Mouse (Mus musculus): ENCODE results near the gene Hipk1. TPM values are rescaled to one million over a fixed set of nuclear protein-coding genes. Genes with fewer than 3 reads are reported as not detected.

The Hipk1 gene
- polyA plus RNA-seq, 1 experiment from 2014 or later = 13.5 TPM

DNA sequence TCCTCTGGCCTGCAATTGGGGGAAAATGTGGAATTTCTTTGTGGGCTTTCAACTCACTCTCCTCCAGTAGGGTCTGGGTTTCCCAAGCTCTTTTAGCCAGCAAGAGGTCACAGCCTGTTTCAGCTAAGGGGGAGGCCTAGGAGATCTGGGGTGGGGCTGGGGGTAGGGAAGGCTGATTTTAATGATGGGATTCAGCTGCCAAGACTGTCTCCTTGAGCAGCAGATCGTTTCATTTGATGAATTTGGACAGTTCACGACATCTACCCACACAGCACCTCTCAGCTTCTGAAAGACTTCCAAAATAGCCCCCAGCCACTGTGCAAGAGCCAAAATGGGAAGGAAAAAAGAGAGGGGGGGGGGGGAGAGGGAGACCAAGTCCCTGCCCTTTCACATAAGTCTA lies 58.2 kb downstream of the Hipk1 start:
- ATAC-seq (ENCODE audit: insufficient number of reproducible peaks, low FRiP score) = no peak
- H3K36me3 ChIP-seq = peaks cover 5% of the 10 kb centered on the region
- H3K4me3 ChIP-seq = no peak overlapping the region
- H3K9me3 ChIP-seq (replicated peaks) = peaks cover 4% of the 10 kb centered on the region; the same call in 1 of the 2 replicates
- no peak overlapping the region for H3K9ac ChIP-seq
- peaks cover 48% of the 10 kb centered on the region for H3K4me1 ChIP-seq (replicated peaks)
- no peak overlapping the region for H3K27ac ChIP-seq (ENCODE audit: poor library complexity, severe bottlenecking)
- 49% methylated on average over 2 of the region's 2 CpGs for WGBS
- no peaks in the 10 kb centered on the region for H3K27me3 ChIP-seq (replicated peaks)
- H3K4me2 ChIP-seq = no peak overlapping the region

DNA sequence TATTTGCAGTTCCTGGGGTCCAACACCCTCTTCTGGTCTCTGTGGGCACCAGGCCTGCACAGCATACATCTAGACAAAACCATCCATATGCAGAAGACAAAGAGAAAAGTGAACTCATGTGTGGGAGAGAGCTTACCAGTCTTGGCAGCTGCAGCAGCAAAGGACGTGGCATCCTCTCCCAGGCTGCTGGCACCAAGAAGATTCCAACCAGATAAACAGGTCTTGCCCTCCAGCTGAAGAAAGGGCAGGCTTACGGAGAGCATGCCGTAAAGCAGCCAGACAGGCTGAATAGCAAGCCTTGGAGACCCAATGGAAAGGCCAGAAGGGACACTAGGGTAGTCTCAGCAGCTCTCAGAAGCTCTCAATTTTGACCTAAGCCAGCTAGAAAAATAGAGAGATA lies 59.2 kb downstream of the Hipk1 start:
- Histone ChIP-seq H3K36me3 (peaks cover 5% of the 10 kb centered on the region), H3K27me3 (replicated peaks) (no peaks in the 10 kb centered on the region), H3K27ac (ENCODE audit: poor library complexity, severe bottlenecking) (no peak overlapping the region), H3K4me2 (no peak overlapping the region), H3K4me1 (replicated peaks) (peaks cover 47% of the 10 kb centered on the region), H3K9ac (no peak overlapping the region), H3K4me3 (no peak overlapping the region), H3K9me3 (replicated peaks) (peaks cover 4% of the 10 kb centered on the region; the same call in 1 of the 2 replicates)
- ATAC-seq (ENCODE audit: insufficient number of reproducible peaks, low FRiP score) = no peak
- 89% methylated on average over 3 of the region's 3 CpGs for WGBS

DNA sequence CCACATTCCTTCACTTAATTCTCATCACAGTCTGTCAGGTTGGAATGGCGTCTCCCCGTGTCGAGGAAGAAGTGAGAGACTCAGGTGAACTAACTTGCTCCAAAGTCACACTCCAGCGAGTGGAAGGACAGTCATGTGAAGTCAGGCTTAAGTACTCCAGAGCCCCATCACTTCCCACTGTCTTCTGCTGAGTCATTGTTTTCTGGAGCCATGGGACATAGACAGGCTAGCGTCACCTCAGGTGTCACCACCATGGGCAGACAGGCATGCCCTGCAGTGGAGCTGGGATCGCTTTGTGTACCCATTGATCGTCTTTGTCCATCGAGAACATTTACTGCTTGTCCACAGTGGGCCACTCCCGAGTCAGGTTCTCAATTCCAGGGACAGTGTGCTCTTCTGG lies 61.5 kb downstream of the Hipk1 start:
- 77% methylated on average over 9 of the region's 9 CpGs for WGBS
- no peak for ATAC-seq (ENCODE audit: insufficient number of reproducible peaks, low FRiP score)

DNA sequence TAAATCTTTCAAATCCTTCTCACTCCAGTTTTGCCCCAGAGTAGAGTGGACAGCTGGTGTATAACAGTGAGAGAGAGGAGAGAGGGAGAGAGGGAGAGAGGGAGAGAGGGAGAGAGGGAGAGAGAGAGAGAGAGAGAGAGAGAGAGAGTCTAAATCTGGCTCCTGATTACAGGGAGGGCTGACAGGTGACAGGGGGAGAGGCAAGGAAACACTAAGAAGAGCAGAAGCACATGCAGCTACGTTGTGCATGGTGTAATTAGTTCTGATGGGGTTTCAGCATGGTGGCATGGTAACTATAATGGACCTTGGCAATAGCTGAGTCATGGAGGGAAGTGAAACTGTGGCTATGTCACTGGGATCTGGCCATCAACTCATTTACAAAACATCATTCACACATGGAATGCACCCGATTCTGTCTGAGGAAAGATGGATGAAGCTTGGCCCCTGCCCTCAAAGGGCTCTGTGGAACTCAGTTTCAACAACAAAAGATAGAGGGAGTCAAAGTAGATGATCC lies 63.5 kb downstream of the Hipk1 start:
- WGBS = 37% methylated on average over 2 of the region's 2 CpGs
- Histone ChIP-seq H3K36me3 (peaks cover 5% of the 10 kb centered on the region), H3K27me3 (replicated peaks) (no peaks in the 10 kb centered on the region), H3K4me3 (no peak overlapping the region), H3K9ac (no peak overlapping the region), H3K4me2 (no peak overlapping the region), H3K4me1 (replicated peaks) (peaks cover 9% of the 10 kb centered on the region; the same call in 1 of the 2 replicates), H3K27ac (ENCODE audit: poor library complexity, severe bottlenecking) (no peak overlapping the region), H3K9me3 (replicated peaks) (peaks cover 4% of the 10 kb centered on the region; the same call in 1 of the 2 replicates)
- no peak for ATAC-seq (ENCODE audit: insufficient number of reproducible peaks, low FRiP score)

More for the DNA sequence above, 61.5 kb downstream of the Hipk1 start:
- peaks cover 4% of the 10 kb centered on the region; the same call in 1 of the 2 replicates for H3K9me3 ChIP-seq (replicated peaks)
- H3K36me3 ChIP-seq = peaks cover 5% of the 10 kb centered on the region
- peaks cover 24% of the 10 kb centered on the region for H3K4me1 ChIP-seq (replicated peaks)
- H3K4me2 ChIP-seq = no peak overlapping the region
- H3K9ac ChIP-seq = no peak overlapping the region
- no peak overlapping the region for H3K27ac ChIP-seq (ENCODE audit: poor library complexity, severe bottlenecking)
- no peak overlapping the region for H3K4me3 ChIP-seq
- no peaks in the 10 kb centered on the region for H3K27me3 ChIP-seq (replicated peaks)

DNA sequence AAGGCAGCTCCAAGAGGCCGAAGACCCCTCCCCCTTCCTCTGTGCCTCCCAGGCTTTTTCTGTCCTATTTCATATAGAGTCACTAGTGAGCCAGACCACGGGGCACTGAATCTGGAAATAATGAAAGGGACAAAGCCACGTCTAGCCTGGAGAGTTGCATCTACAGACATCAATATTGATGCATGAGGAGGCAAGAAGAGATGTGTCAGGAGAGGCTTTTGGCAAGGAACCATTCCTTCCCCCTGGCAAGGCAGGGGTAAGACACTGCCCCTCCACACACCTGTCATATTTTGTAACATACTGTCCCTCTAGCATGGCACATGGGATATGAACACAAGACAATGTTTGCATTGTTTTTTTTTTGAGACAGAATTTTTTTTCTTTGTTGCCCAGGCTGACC lies 64.7 kb downstream of the Hipk1 start:
- H3K9ac ChIP-seq = no peak overlapping the region
- no peaks in the 10 kb centered on the region for H3K36me3 ChIP-seq
- H3K4me3 ChIP-seq = no peak overlapping the region
- H3K9me3 ChIP-seq (replicated peaks) = no peaks in the 10 kb centered on the region
- peaks cover 8% of the 10 kb centered on the region; the same call in 1 of the 2 replicates for H3K4me1 ChIP-seq (replicated peaks)
- no peak overlapping the region for H3K4me2 ChIP-seq
- 53% methylated on average over 3 of the region's 3 CpGs for whole genome bisulfite sequencing
- no peaks in the 10 kb centered on the region for H3K27me3 ChIP-seq (replicated peaks)
- no peak for ATAC-seq (ENCODE audit: insufficient number of reproducible peaks, low FRiP score)
- no peak overlapping the region for H3K27ac ChIP-seq (ENCODE audit: poor library complexity, severe bottlenecking)

DNA sequence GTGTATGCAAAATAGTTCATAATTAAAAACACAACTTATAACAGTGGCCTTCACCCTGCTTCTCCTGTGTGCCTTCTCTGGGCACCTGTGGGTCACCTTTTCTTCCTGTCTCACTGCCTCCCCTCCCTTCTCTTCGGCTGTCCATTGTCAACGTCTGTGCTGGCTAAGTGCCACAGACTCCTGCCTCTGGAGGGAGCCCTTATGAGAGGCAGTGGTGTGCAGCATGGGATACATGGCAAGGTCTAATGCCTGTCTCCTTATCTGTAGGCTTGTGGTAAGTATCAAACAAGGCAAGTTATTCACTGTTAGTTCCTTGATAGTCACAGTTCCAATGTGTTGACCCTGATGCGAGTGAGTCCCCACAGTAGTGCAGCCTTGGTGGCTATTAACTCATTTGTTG lies 67.2 kb downstream of the Hipk1 start:
- no peak overlapping the region for H3K4me3 ChIP-seq
- no peak overlapping the region for H3K9ac ChIP-seq
- H3K27me3 ChIP-seq (replicated peaks) = no peaks in the 10 kb centered on the region
- peaks cover 8% of the 10 kb centered on the region; the same call in 1 of the 2 replicates for H3K4me1 ChIP-seq (replicated peaks)
- H3K36me3 ChIP-seq = no peaks in the 10 kb centered on the region
- no peaks in the 10 kb centered on the region for H3K9me3 ChIP-seq (replicated peaks)
- H3K4me2 ChIP-seq = no peak overlapping the region
- WGBS = 32% methylated on average over 3 of the region's 3 CpGs
- H3K27ac ChIP-seq (ENCODE audit: poor library complexity, severe bottlenecking) = no peak overlapping the region
- ATAC-seq (ENCODE audit: insufficient number of reproducible peaks, low FRiP score) = no peak

DNA sequence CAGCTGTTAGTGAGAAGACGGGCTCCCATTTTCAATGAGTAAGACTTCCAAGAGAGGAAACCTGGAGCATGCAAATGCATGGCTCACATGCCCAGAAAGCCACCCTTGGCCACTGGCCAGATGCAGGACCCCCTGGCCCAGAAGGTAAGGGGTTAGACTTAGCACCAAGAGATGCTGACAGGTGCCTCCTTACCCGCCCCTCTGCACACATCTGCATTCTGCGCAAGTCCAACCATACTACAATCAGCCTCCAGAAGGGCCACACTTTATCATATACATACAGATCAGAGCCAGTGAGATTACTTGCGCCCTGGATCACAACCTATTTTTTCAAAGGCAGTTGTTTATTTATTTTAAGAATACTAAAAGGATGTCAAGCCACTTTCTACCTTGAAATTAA lies 72.6 kb downstream of the Hipk1 start:
- Histone ChIP-seq H3K9ac (no peak overlapping the region), H3K9me3 (replicated peaks) (no peaks in the 10 kb centered on the region), H3K4me2 (no peak overlapping the region), H3K4me3 (no peak overlapping the region), H3K4me1 (replicated peaks) (peaks cover 13% of the 10 kb centered on the region), H3K36me3 (no peaks in the 10 kb centered on the region), H3K27ac (ENCODE audit: poor library complexity, severe bottlenecking) (no peak overlapping the region), H3K27me3 (replicated peaks) (no peaks in the 10 kb centered on the region; the same call in 1 of the 2 replicates)
- no peak for ATAC-seq (ENCODE audit: insufficient number of reproducible peaks, low FRiP score)
- 79% methylated on average over 4 of the region's 4 CpGs for WGBS

DNA sequence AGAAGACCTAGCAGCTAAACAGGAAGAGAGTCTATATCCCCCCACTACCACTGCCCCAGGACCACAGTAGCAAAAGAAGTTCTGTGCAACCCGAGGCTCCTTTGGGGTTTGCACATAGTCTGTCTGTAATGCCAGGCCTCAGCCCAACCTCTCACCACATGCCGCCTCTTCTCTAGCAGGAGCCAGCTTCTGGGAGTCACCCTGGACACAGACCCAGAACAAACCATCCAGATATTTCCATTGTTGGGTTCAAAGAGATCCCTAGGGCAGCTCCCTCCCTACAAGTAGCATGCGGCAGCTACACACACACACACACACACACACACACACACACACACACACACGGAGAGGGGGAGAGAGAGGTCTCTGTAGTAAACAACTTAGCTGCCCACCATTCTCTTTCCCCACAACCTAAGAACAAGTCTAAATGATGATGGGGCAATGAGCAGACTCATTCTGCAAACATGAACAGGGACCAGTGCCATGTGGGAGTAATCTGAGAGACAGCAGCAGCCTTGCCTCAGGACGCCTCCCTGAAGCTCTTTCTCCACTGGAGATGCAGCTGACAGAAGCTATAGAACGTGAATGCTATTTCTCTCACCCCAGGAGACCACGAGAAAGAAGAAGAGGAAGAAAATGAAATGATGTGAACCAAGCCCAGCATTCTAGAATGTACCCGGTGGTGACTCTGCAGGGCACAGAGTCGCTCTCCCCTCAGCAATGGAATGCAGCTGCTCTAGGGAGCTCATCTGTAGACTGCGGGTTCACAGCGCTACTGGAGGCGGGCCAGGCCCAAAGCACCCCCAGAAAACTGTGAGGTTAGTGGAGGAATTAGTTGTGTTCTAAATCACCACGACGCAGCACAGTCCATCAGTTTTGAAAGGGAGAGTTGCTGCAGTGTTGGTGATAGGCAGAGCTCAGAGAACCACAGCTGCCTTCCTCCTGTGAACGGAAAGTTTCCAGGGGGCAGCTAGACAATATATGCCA lies 74.3 kb downstream of the Hipk1 start:
- Histone ChIP-seq H3K4me1 (replicated peaks) (peaks cover 13% of the 10 kb centered on the region), H3K4me2 (no peak overlapping the region), H3K4me3 (no peak overlapping the region), H3K9me3 (replicated peaks) (no peaks in the 10 kb centered on the region), H3K27ac (ENCODE audit: poor library complexity, severe bottlenecking) (no peak overlapping the region), H3K36me3 (no peaks in the 10 kb centered on the region), H3K9ac (no peak overlapping the region), H3K27me3 (replicated peaks) (no peaks in the 10 kb centered on the region; the same call in 1 of the 2 replicates)
- WGBS = 59% methylated on average over 15 of the region's 15 CpGs
- no peak for ATAC-seq (ENCODE audit: insufficient number of reproducible peaks, low FRiP score)

DNA sequence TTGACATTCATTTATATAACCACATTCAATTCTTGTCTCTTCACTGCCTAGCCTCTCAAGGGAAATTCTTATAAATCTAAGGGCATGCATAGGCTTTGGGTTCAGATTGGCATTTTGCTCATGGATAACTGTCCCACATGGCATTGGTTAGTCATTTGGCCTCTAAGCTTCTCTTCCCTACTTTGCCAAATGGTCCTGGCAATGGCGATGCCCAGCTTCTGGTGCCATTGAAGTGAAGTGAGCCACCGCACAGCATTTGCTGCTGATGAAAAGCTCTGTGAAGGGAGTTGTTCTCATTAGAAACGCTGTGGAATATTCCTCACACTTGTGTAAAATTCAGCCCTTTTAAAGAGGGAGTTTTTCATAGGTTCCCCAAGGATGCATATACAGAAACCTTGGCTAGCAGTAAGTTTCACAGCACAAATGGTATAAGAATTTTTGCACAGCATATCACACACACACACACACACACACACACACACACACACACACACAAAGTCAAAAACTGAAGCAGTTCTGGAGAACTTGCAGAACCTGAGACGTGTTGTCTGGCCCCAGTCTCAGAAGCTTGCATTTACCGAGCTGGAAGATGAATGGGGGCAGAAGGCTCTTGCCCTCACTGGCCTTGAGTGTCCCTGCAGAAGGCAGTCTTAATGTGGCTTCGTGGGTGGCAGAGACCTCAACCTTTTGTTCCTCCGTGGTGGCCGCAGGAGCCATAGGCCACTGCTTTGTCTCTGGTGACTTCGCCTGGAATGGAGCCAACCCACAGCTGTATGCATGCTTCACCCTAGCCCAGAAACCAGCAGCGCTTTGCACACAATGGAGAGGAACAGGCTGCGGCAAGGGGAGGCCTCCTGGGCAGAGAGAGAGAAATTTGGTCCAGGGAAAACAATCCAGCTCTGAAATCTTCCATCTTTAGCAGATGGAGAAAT lies 75.3 kb downstream of the Hipk1 start:
- no peaks in the 10 kb centered on the region for H3K36me3 ChIP-seq
- no peak overlapping the region for H3K27ac ChIP-seq (ENCODE audit: poor library complexity, severe bottlenecking)
- 62% methylated on average over 11 of the region's 11 CpGs for WGBS
- no peak overlapping the region for H3K4me3 ChIP-seq
- H3K27me3 ChIP-seq (replicated peaks) = no peaks in the 10 kb centered on the region; the same call in 1 of the 2 replicates
- ATAC-seq (ENCODE audit: insufficient number of reproducible peaks, low FRiP score) = no peak
- H3K9ac ChIP-seq = no peak overlapping the region
- H3K4me2 ChIP-seq = no peak overlapping the region
- H3K9me3 ChIP-seq (replicated peaks) = no peaks in the 10 kb centered on the region
- peaks cover 13% of the 10 kb centered on the region for H3K4me1 ChIP-seq (replicated peaks)

DNA sequence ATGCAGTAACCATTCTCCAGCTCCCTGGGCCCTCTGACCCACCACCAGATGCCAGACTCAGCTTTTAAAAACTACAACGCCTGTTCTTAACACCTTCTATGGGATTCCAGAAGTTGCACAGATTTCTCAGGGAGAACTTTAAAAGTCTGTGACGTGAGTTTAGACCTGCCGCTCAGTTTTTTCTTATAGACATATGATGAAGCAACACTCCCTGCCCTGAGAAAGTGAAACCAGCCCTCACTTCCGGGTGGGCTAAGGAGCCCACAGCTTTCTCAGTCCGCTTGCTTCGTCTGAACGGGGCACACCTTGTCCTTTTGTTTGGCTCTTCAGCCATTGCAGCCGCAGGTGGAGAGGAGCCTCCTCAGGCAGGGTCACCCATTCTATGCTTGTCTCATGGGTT lies 76.4 kb downstream of the Hipk1 start:
- Histone ChIP-seq H3K4me2 (no peak overlapping the region), H3K27ac (ENCODE audit: poor library complexity, severe bottlenecking) (no peak overlapping the region), H3K36me3 (no peaks in the 10 kb centered on the region), H3K27me3 (replicated peaks) (no peaks in the 10 kb centered on the region; the same call in 1 of the 2 replicates), H3K4me3 (no peak overlapping the region), H3K9ac (no peak overlapping the region), H3K9me3 (replicated peaks) (no peaks in the 10 kb centered on the region), H3K4me1 (replicated peaks) (peaks cover 13% of the 10 kb centered on the region)
- 82% methylated on average over 8 of the region's 8 CpGs for WGBS
- no peak for ATAC-seq (ENCODE audit: insufficient number of reproducible peaks, low FRiP score)
